Mouse (Mus musculus): ENCODE measurements around the gene Rln3. TPM values are rescaled to one million over a fixed set of nuclear protein-coding genes. Genes with fewer than 3 reads are reported as not detected.

Gene Rln3
- total and polyA plus RNA-seq, 3 experiments, result 0.36 TPM; not detected in 2

GRCm38 (mm10) chr8:83996567-83997505 lies 48.0 kb downstream of the Rln3 start:
- peak; percentile 95 for DNase-seq

GRCm38 (mm10) chr8:83995973-83996372 lies 48.8 kb downstream of the Rln3 start:
- no peak for DNase-seq

- no peak for DNase-seq
These were observed 50.8 kb downstream of the Rln3 start for GRCm38 (mm10) chr8:83994030-83994429.

Small RNAs within 50 kb of the gene (microRNA-seq; reads per million reads assigned to microRNA genes)
- gene Mir1199 (0.22 to 0.83 reads per million in 2 experiments), gene Mir709 (0 reads per million in 2 experiments), gene Mir8111 (4.4 to 6.6 reads per million in 2 experiments)

Other genes starting within 250 kb of the Rln3 start
- gene Adgrl1, start 144.9 kb downstream of the Rln3 start, total RNA-seq (2021), result 10 to 100 TPM; 58.4 to 97.0 TPM
- gene Adgrl1, start 144.9 kb downstream of the Rln3 start, polyA plus RNA-seq (2012; rRNA removed), result 101 and 112 TPM in 2 replicates
- gene Gm10644, start 89.8 kb downstream of the Rln3 start, total RNA-seq (2021), result 1 to 10 TPM; 1.7 to 1.9 TPM
- 2.5 and 3.7 TPM in 2 replicates for gene Gm10644, start 89.8 kb downstream of the Rln3 start, polyA plus RNA-seq (2012; rRNA removed)
- gene Asf1b, start 89.5 kb downstream of the Rln3 start, total RNA-seq (2021), result 1 to 10 TPM; 2.5 to 3.4 TPM
- 13.6 and 15.4 TPM in 2 replicates for gene Asf1b, start 89.5 kb downstream of the Rln3 start, polyA plus RNA-seq (2012; rRNA removed)
- gene Prkaca, start 72.0 kb downstream of the Rln3 start, total RNA-seq (2021), result 100 to 1,000 TPM; 269 to 327 TPM
- gene Prkaca, start 72.0 kb downstream of the Rln3 start, polyA plus RNA-seq (2012; rRNA removed), result 125 and 154 TPM in 2 replicates
- 10 to 100 TPM; 27.1 to 45.3 TPM for gene Samd1, start 47.3 kb downstream of the Rln3 start, total RNA-seq (2021)
- 32.1 and 37.6 TPM in 2 replicates for gene Samd1, start 47.3 kb downstream of the Rln3 start, polyA plus RNA-seq (2012; rRNA removed)
- under 1 TPM; 0.21 to 0.46 TPM for gene 1700067K01Rik, start 43.5 kb downstream of the Rln3 start, total RNA-seq (2021)
- 0.13 and 0.66 TPM in 2 replicates for gene 1700067K01Rik, start 43.5 kb downstream of the Rln3 start, polyA plus RNA-seq (2012; rRNA removed)
- not detected for gene 2210011C24Rik, start 32.8 kb downstream of the Rln3 start, total RNA-seq (2021)
- gene 2210011C24Rik, start 32.8 kb downstream of the Rln3 start, polyA plus RNA-seq (2012; rRNA removed), result 0.19 and 0.87 TPM in 2 replicates
- gene Palm3, start 23.5 kb downstream of the Rln3 start, total RNA-seq (2021), result 1 to 10 TPM in 1 of 2 experiments, under 1 TPM in 1; 0.26 to 2.5 TPM
- gene Palm3, start 23.5 kb downstream of the Rln3 start, polyA plus RNA-seq (2012; rRNA removed), result 0.59 and 1.2 TPM in 2 replicates
- gene Il27ra, start 2.4 kb downstream of the Rln3 start, total RNA-seq (2021), result 1 to 10 TPM; 2.0 to 2.5 TPM
- gene Il27ra, start 2.4 kb downstream of the Rln3 start, polyA plus RNA-seq (2012; rRNA removed), result 2.0 and 2.7 TPM in 2 replicates
- 1 to 10 TPM; 1.6 to 4.1 TPM for gene Gm10643, start 20.1 kb upstream of the Rln3 start, total RNA-seq (2021)
- 0.36 and 0.55 TPM in 2 replicates for gene Gm10643, start 20.1 kb upstream of the Rln3 start, polyA plus RNA-seq (2012; rRNA removed)
- gene Rfx1, start 21.8 kb upstream of the Rln3 start, total RNA-seq (2021), result 10 to 100 TPM; 17.1 to 19.9 TPM
- 34.5 and 36.6 TPM in 2 replicates for gene Rfx1, start 21.8 kb upstream of the Rln3 start, polyA plus RNA-seq (2012; rRNA removed)
- 10 to 100 TPM; 14.4 to 18.2 TPM for gene Dcaf15, start 59.8 kb upstream of the Rln3 start, total RNA-seq (2021)
- gene Dcaf15, start 59.8 kb upstream of the Rln3 start, polyA plus RNA-seq (2012; rRNA removed), result 60.2 and 62.7 TPM in 2 replicates
- gene Podnl1, start 81.0 kb upstream of the Rln3 start, total RNA-seq (2021), result under 1 TPM; 0.23 to 0.31 TPM
- 2.4 and 2.5 TPM in 2 replicates for gene Podnl1, start 81.0 kb upstream of the Rln3 start, polyA plus RNA-seq (2012; rRNA removed)
- gene Cc2d1a, start 102.9 kb upstream of the Rln3 start, total RNA-seq (2021), result 10 to 100 TPM; 28.5 to 39.0 TPM
- 35.8 and 37.1 TPM in 2 replicates for gene Cc2d1a, start 102.9 kb upstream of the Rln3 start, polyA plus RNA-seq (2012; rRNA removed)
- under 1 TPM; 0.17 to 0.35 TPM for gene 4930432K21Rik, start 103.0 kb upstream of the Rln3 start, total RNA-seq (2021)
- 0.44 and 0.48 TPM in 2 replicates for gene 4930432K21Rik, start 103.0 kb upstream of the Rln3 start, polyA plus RNA-seq (2012; rRNA removed)
- gene Nanos3, start 140.2 kb upstream of the Rln3 start, total RNA-seq (2021), result 1 to 10 TPM; 1.1 to 1.3 TPM
- 0.36 and 1.0 TPM in 2 replicates for gene Nanos3, start 140.2 kb upstream of the Rln3 start, polyA plus RNA-seq (2012; rRNA removed)
- 10 to 100 TPM; 31.4 to 55.6 TPM for gene Zswim4, start 192.1 kb upstream of the Rln3 start, total RNA-seq (2021)
- gene Zswim4, start 192.1 kb upstream of the Rln3 start, polyA plus RNA-seq (2012; rRNA removed), result 66.3 and 76.1 TPM in 2 replicates
- gene D8Ertd738e, start 204.7 kb upstream of the Rln3 start, total RNA-seq (2021), result 100 to 1,000 TPM; 268 to 291 TPM
- 58.8 and 67.3 TPM in 2 replicates for gene D8Ertd738e, start 204.7 kb upstream of the Rln3 start, polyA plus RNA-seq (2012; rRNA removed)
- gene Mri1, start 212.3 kb upstream of the Rln3 start, total RNA-seq (2021), result 10 to 100 TPM; 27.9 to 38.1 TPM
- 239 and 243 TPM in 2 replicates for gene Mri1, start 212.3 kb upstream of the Rln3 start, polyA plus RNA-seq (2012; rRNA removed)
- 10 to 100 TPM; 19.3 to 25.8 TPM for gene Ccdc130, start 225.4 kb upstream of the Rln3 start, total RNA-seq (2021)
- gene Ccdc130, start 225.4 kb upstream of the Rln3 start, polyA plus RNA-seq (2012; rRNA removed), result 15.9 and 16.5 TPM in 2 replicates